Mouse (Mus musculus): ENCODE results near the gene Spert. TPM values are rescaled to one million over a fixed set of nuclear protein-coding genes. Genes with fewer than 3 reads are reported as not detected.

The Spert gene
- polyA plus RNA-seq, 1 experiment from 2014 or later: not detected

DNA sequence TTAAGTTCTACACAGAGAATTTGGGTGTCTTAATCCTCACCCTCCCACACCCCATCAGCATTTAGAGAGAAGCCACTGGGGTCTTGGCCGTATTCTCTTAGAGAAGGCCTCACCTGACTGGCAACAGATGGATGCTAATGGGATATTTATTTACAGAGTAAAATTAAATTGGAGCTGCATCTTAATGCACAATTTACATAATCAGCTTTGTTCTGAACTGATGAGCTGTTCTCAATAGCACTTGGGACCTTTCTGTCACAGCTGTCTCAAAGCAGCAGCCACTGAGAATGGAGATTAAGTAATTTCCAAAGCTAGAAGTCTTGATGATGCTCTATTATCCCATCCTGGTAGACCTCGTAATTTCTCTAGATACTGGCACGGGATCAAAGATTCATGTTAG is 26.6 kb downstream of the Spert start:
- H3K27ac ChIP-seq: peak overlapping the region; percentile 42
- H3K4me1 ChIP-seq (replicated peaks): peaks cover 27% of the 10 kb centered on the region
- H3K9me3 ChIP-seq: no peaks in the 10 kb centered on the region
- WGBS: 24% methylated on average over 3 of the region's 3 CpGs
- no peak overlapping the region for H3K4me2 ChIP-seq (replicated peaks)
- H3K4me3 ChIP-seq (replicated peaks): no peak overlapping the region
- no peaks in the 10 kb centered on the region for H3K27me3 ChIP-seq
- no peaks in the 10 kb centered on the region for H3K36me3 ChIP-seq
- peak; percentile 66 for ATAC-seq
- no peak overlapping the region for H3K9ac ChIP-seq (replicated peaks)

DNA sequence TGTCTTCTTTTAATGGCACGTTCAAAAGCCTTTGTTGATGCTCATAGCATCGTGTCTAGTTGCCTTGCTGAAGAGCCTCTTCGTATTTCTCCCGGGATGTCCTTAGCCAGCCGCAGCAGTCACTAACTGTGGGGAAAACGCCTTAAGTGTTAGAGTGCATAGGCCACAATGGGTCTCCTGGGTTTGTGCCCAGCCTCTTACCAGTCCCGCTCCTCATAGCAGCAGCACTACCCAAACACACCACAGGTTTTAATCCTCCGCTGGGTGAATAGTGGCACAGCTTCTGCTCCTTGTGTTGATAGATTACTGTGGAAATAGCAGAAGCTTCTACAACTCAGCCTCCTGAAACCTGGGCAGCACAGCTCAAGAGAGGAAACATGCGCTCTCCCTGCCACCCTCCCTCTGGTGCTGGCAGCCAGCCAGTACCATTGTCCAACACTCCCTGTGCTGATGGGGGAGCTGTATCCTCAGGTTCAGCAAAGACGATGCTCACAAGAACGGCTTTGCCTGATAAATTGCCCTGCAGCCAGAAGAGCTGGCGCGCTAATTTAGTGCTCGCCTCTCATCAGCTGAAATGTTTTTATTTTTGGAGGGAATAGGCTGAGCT is 27.3 kb downstream of the Spert start:
- 38% methylated on average over 14 of the region's 14 CpGs for WGBS

DNA sequence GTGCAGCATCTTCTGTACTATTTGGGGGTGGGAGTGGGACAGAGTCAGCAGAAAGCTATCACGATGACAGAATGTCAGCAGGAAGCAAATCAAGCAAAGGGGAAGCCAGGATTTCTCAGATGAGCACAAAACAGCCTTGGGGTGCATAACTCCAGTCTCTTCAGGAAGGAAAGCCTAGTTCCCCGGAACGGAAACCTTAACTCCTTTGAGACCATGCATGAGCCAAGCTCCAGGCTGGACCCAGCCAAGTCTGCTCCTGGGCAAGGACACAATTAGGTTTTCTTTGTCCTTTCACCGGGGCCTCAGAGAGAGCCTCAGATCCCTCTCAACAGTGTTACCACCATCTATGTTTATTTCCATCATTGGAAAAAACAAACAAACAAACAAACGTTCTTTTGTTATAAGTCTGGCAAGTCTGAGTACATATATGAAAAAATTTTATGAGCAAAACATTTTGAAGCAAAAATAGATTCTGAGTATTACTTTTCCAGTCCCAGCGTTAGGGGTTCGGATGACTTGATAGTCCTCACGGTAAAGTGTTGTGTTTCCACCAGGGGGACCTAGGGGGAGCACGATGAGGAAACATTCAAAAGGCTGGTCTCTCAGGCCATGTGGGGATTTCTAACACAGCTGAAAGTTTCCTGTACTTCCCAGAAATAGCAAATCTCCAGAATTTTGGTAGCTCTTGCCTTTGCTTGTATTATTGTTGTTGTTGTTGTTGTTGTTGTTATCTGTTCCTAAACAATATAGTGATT is 31.2 kb downstream of the Spert start:
- H3K27me3 ChIP-seq: no peaks in the 10 kb centered on the region
- 55% methylated on average over 9 of the region's 9 CpGs for WGBS
- no peak overlapping the region for H3K4me3 ChIP-seq (replicated peaks)
- ATAC-seq: no peak
- no peak overlapping the region for H3K9ac ChIP-seq (replicated peaks)
- H3K27ac ChIP-seq: no peak overlapping the region
- H3K4me2 ChIP-seq (replicated peaks): no peak overlapping the region
- H3K36me3 ChIP-seq: no peaks in the 10 kb centered on the region
- H3K4me1 ChIP-seq (replicated peaks): peaks cover 21% of the 10 kb centered on the region
- no peaks in the 10 kb centered on the region for H3K9me3 ChIP-seq

More for the DNA sequence above, 27.3 kb downstream of the Spert start:
- Histone ChIP-seq H3K9me3 (no peaks in the 10 kb centered on the region), H3K27ac (peak overlapping the region; percentile 42), H3K4me2 (replicated peaks) (no peak overlapping the region), H3K4me3 (replicated peaks) (no peak overlapping the region), H3K36me3 (no peaks in the 10 kb centered on the region), H3K4me1 (replicated peaks) (peaks cover 27% of the 10 kb centered on the region), H3K27me3 (no peaks in the 10 kb centered on the region), H3K9ac (replicated peaks) (no peak overlapping the region)
- peak; percentile 91 for ATAC-seq

DNA sequence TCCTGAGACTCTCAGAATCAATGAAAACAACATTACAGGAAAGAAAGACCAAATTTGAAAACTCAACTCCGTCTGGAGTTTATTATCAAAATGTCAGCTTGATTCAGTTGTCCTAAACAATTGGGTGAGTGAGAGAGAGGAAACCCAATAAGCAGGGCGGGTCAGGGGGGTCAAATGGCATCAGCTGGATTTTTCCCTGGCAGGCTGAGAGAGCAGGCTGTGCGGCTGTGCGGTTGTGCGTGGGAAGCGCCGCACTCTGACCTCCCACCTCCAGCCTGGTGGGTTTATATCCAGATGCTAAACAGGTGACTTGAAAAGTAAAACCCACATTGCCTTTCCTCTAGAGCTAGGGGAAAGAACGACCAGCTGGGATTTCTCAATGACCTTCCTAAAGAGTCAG is 51.2 kb downstream of the Spert start:
- Histone ChIP-seq H3K4me1 (replicated peaks) (peaks cover 42% of the 10 kb centered on the region), H3K9ac (replicated peaks) (no peak overlapping the region), H3K36me3 (no peaks in the 10 kb centered on the region), H3K27me3 (0 out of 2 replicates have a peak, but pooled peaks cover 6% of the 10 kb centered on the region), H3K9me3 (no peaks in the 10 kb centered on the region), H3K4me3 (replicated peaks) (no peak overlapping the region), H3K4me2 (replicated peaks) (no peak overlapping the region), H3K27ac (peak overlapping the region; percentile 81)
- ATAC-seq: no peak
- 11% methylated on average over 8 of the region's 8 CpGs for WGBS

DNA sequence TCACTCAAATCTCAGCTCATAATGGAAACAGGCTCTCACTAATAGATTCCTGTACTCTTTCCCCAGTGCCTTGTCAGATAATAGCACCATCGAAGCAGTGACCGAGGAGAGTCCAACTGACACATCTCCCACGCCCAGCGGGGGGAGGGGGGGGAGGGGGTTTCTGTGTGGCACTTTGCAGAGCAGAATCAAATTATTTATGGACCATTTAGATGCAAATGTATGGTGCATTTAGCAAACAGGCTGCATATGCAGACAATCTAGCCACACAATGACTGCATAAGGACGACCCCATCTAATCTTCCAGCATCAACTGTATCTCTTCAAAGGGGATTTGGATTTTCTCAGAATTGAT is 51.9 kb downstream of the Spert start:
- H3K4me1 ChIP-seq (replicated peaks): peaks cover 47% of the 10 kb centered on the region
- H3K27me3 ChIP-seq: 0 out of 2 replicates have a peak, but pooled peaks cover 4% of the 10 kb centered on the region
- no peak overlapping the region for H3K4me3 ChIP-seq (replicated peaks)
- WGBS: 8% methylated on average over 5 of the region's 5 CpGs
- peak overlapping the region; percentile 9; the same call in 1 of the 2 replicates for H3K4me2 ChIP-seq (replicated peaks)
- peak overlapping the region; percentile 81 for H3K27ac ChIP-seq
- 0 out of 2 replicates have a peak overlapping the region, but pooled peaks have one; percentile 7 for H3K9ac ChIP-seq (replicated peaks)
- no peaks in the 10 kb centered on the region for H3K9me3 ChIP-seq
- no peaks in the 10 kb centered on the region for H3K36me3 ChIP-seq
- peak; percentile 91 for ATAC-seq

DNA sequence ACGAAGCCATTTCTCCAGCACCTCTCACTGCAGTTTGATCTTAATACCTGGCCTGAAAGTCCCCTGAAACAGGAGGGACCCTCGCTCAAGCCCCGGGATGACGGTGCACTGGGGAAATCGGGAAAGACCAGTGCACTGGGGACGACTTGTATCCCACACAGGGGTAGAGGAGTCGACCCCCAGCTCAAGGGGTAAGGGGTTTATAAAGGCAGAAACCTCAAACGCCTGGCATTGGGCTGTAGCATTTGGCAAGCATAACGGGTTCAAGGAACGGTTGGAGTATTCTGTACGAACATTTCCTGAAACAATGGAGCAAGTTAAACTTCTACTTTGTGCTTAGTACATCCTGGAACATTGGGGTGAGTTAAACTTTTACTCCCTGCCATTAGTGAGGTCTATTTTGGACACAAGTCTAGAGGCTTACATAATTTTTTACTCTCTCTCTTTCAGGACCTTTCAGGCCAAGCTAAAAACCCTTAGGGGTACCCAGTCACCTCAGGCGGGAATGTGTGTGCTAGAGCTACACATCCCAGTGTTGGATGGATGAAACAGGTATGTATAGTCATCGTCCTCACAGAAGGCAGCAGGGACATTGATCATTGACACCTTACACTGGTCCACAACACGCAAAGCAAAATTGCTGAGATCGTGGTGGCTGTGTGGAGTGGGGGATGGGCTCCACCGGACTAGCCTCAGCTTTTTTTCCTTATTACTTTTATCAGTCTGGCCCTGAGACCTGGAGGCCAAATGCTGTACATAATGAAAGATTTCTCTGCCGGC is 52.5 kb downstream of the Spert start:
- Histone ChIP-seq H3K4me1 (replicated peaks) (peaks cover 47% of the 10 kb centered on the region), H3K36me3 (no peaks in the 10 kb centered on the region), H3K27ac (peak overlapping the region; percentile 81), H3K27me3 (0 out of 2 replicates have a peak, but pooled peaks cover 3% of the 10 kb centered on the region), H3K9ac (replicated peaks) (no peak overlapping the region), H3K4me2 (replicated peaks) (peak overlapping the region; percentile 9; the same call in 1 of the 2 replicates), H3K4me3 (replicated peaks) (no peak overlapping the region), H3K9me3 (no peaks in the 10 kb centered on the region)
- peak; percentile 72 for ATAC-seq
- WGBS: 64% methylated on average over 17 of the region's 17 CpGs

DNA sequence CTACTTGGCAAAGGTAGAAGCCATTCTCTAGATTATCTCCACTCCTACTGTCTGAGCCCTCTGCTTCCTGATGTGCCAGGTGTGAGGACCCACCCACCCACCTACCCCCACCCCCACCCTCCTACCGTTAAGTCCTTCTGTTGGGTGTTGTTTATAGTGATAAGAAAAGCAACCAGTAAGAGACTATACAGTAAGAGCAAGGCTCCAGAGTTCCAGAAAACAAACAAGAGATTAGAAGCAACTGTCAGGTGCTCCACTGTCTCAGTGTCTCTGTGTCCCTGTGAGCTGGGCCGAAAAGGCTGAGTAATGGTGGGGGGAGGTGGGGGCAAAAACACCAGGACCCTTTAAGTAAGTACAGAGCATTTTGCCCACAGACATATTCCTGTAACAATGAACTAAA is 53.7 kb downstream of the Spert start:
- Histone ChIP-seq H3K9me3 (no peaks in the 10 kb centered on the region), H3K27ac (no peak overlapping the region), H3K4me2 (replicated peaks) (no peak overlapping the region), H3K4me1 (replicated peaks) (peaks cover 47% of the 10 kb centered on the region), H3K4me3 (replicated peaks) (no peak overlapping the region), H3K27me3 (0 out of 2 replicates have a peak, but pooled peaks cover 3% of the 10 kb centered on the region), H3K36me3 (no peaks in the 10 kb centered on the region), H3K9ac (replicated peaks) (no peak overlapping the region)
- no peak for ATAC-seq
- WGBS: 48% methylated on average over 2 of the region's 2 CpGs

Other genes with a start within 250 kb of the Spert start
- 2.7 and 3.5 TPM in 2 replicates for gene Siah3, start 137.1 kb downstream of the Spert start, polyA plus RNA-seq (2015; fragmentation: Nextera tagmentation; extraction: Ambion mirVana)
- gene Erich6b, start 49.1 kb upstream of the Spert start, polyA plus RNA-seq (2015; fragmentation: Nextera tagmentation; extraction: Ambion mirVana): not detected in 2 replicates
- gene Cog3, start 161.4 kb upstream of the Spert start, polyA plus RNA-seq (2015; fragmentation: Nextera tagmentation; extraction: Ambion mirVana): 20.5 and 21.4 TPM in 2 replicates
- gene Slc25a30, start 193.9 kb upstream of the Spert start, polyA plus RNA-seq (2015; fragmentation: Nextera tagmentation; extraction: Ambion mirVana): 9.4 and 11.8 TPM in 2 replicates

Measured in midbrain, embryonic 13.5 days (tissue).